Mouse (Mus musculus) megakaryocyte, embryonic 14.5 days (primary cell): Measurements from ENCODE around the gene Sar1b. TPM values are rescaled to one million over a fixed set of nuclear protein-coding genes. Genes with fewer than 3 reads are reported as not detected.

Experiments used
- H3K27me3 ChIP-seq: replicated peaks from 2 replicates; pipeline ENCODE3; 2012; ENCODE audit warnings: inconsistent platforms
- H3K36me3 ChIP-seq: replicated peaks from 2 replicates; pipeline ENCODE3; 2012; ENCODE audit warnings: low read length, inconsistent platforms, mixed read lengths
- H3K4me1 ChIP-seq: 2 replicates; pipeline ENCODE4 v1.6.1; 2012; ENCODE audit warnings: inconsistent platforms
- H3K4me3 ChIP-seq: replicated peaks from 2 replicates; pipeline ENCODE3; 2012; ENCODE audit warnings: moderate library complexity, mild to moderate bottlenecking, inconsistent platforms
- H3K9me3 ChIP-seq: 2 replicates; pipeline ENCODE4 v1.6.1; 2012; ENCODE audit warnings: inconsistent platforms
- FLI1 ChIP-seq: IDR thresholded peaks from 2 replicates; pipeline ENCODE4 v1.6.1; 2012; ENCODE audit warnings: low read length, inconsistent platforms, mixed read lengths
- GATA1 ChIP-seq: IDR thresholded peaks from 3 replicates; pipeline ENCODE4 v1.6.1; 2012; ENCODE audit warnings: mixed read lengths, low read length, inconsistent platforms, borderline replicate concordance
- polyA plus RNA-seq: library from polyadenylated mRNA; stranded (reverse); fragments of >175 nt; gene quantifications from 2 replicates; pipeline ENCODE4 v1.2.3, GENCODE M21; 2012; ENCODE audit warnings: low replicate concordance; ENCODE audit not compliant: insufficient read depth

Sar1b gene
- polyA plus RNA-seq, 1 experiment: 8.5 TPM

- no peak overlapping the region for H3K4me3 ChIP-seq
- TF ChIP-seq FLI1 (no peak), GATA1 (no peak)
- no peaks in the 10 kb centered on the region for H3K9me3 ChIP-seq
- H3K36me3 ChIP-seq: peaks cover 74% of the 10 kb centered on the region
- H3K4me1 ChIP-seq: peaks cover 39% of the 10 kb centered on the region
- peaks cover 2% of the 10 kb centered on the region for H3K27me3 ChIP-seq
Measured at GRCm38 (mm10) chr11:51839973-51840372, 76.5 kb downstream of the Sar1b start.

GRCm38 (mm10) chr11:51840657-51841056 lies 77.2 kb downstream of the Sar1b start:
- H3K4me3 ChIP-seq: no peak overlapping the region
- no peaks in the 10 kb centered on the region for H3K9me3 ChIP-seq
- H3K4me1 ChIP-seq: peaks cover 35% of the 10 kb centered on the region
- peaks cover 2% of the 10 kb centered on the region for H3K27me3 ChIP-seq
- peaks cover 72% of the 10 kb centered on the region for H3K36me3 ChIP-seq
- no peak for TF ChIP-seq FLI1
- TF ChIP-seq GATA1: no peak

GRCm38 (mm10) chr11:51841149-51841548 lies 77.7 kb downstream of the Sar1b start:
- H3K9me3 ChIP-seq: no peaks in the 10 kb centered on the region
- H3K4me3 ChIP-seq: no peak overlapping the region
- peaks cover 75% of the 10 kb centered on the region for H3K36me3 ChIP-seq
- H3K27me3 ChIP-seq: peaks cover 2% of the 10 kb centered on the region
- TF ChIP-seq FLI1 (no peak), GATA1 (no peak)
- peaks cover 32% of the 10 kb centered on the region for H3K4me1 ChIP-seq

Other genes with a start within 250 kb of the Sar1b start
- 10.1 and 21.6 TPM in 2 replicates for gene Phykpl, start 178.9 kb upstream of the Sar1b start, polyA plus RNA-seq
- gene Hnrnpab, start 156.8 kb upstream of the Sar1b start, polyA plus RNA-seq: 373 and 587 TPM in 2 replicates
- 44.8 and 144 TPM in 2 replicates for gene Nhp2, start 144.0 kb upstream of the Sar1b start, polyA plus RNA-seq
- gene Rmnd5b, start 127.8 kb upstream of the Sar1b start, polyA plus RNA-seq: 12.9 and 15.1 TPM in 2 replicates
- 2.5 and 6.0 TPM in 2 replicates for gene N4bp3, start 112.8 kb upstream of the Sar1b start, polyA plus RNA-seq
- not detected in 2 replicates for gene D930048N14Rik, start 112.7 kb upstream of the Sar1b start, polyA plus RNA-seq
- 1.7 TPM in 1 of 2 replicates, not detected in the other for gene 0610009B22Rik, start 74.8 kb upstream of the Sar1b start, polyA plus RNA-seq
- gene Sec24a, start 53 bp upstream of the Sar1b start, polyA plus RNA-seq: 2.6 and 8.2 TPM in 2 replicates
- gene Jade2, start 94.0 kb downstream of the Sar1b start, polyA plus RNA-seq: 0.26 and 3.6 TPM in 2 replicates
- 17.5 and 17.7 TPM in 2 replicates for gene Cdkn2aipnl, start 204.0 kb downstream of the Sar1b start, polyA plus RNA-seq
- gene Ube2b, start 237.1 kb downstream of the Sar1b start, polyA plus RNA-seq: 39.2 and 171 TPM in 2 replicates
- 1.3 TPM in 1 of 2 replicates, not detected in the other for gene Cdkl3, start 240.5 kb downstream of the Sar1b start, polyA plus RNA-seq